Mouse (Mus musculus) embryonic facial prominence, embryonic 12.5 days (tissue): Measurements from ENCODE around the gene Nsun2. TPM values are rescaled to one million over a fixed set of nuclear protein-coding genes. Genes with fewer than 3 reads are reported as not detected.

Experiments
- ATAC-seq: fragments of 200-750 bp; cut with Nextera tagmentation; 2 replicates; pipeline ENCODE4 v1.8.0; 2017; ENCODE audit not compliant: insufficient number of reproducible peaks, insufficient read depth, low FRiP score, low TSS enrichment
- H3K27ac ChIP-seq: fragments of 300-500 bp; sonication (generic); 2 replicates; pipeline ENCODE4 v1.5.1; 2016; ENCODE audit warnings: mild to moderate bottlenecking
- H3K27me3 ChIP-seq: fragments of 300-500 bp; sonication (generic); 2 replicates; pipeline ENCODE4 v1.6.1; 2016; ENCODE audit warnings: mild to moderate bottlenecking, moderate library complexity
- H3K36me3 ChIP-seq: fragments of 300-500 bp; sonication (generic); 2 replicates; pipeline ENCODE4 v1.6.1; 2016; ENCODE audit warnings: mild to moderate bottlenecking
- H3K4me1 ChIP-seq: fragments of 300-500 bp; sonication (generic); 2 replicates; pipeline ENCODE4 v1.6.1; 2016
- H3K4me2 ChIP-seq: fragments of 300-500 bp; sonication (generic); replicated peaks from 2 replicates; pipeline ENCODE4 v1.6.1; 2016; ENCODE audit warnings: mild to moderate bottlenecking, moderate library complexity
- H3K4me3 ChIP-seq: fragments of 300-500 bp; sonication (generic); 2 replicates; pipeline ENCODE4 v1.5.1; 2016; ENCODE audit warnings: mild to moderate bottlenecking
- H3K9ac ChIP-seq: fragments of 300-500 bp; sonication (generic); 2 replicates; pipeline ENCODE4 v1.6.1; 2016; ENCODE audit warnings: mild to moderate bottlenecking, moderate library complexity
- H3K9me3 ChIP-seq: fragments of 300-500 bp; sonication (generic); 2 replicates; pipeline ENCODE4 v1.6.1; 2016; ENCODE audit warnings: mild to moderate bottlenecking, moderate library complexity
- WGBS: fragments of 180-500 bp; shearing (Covaris S2); methylation state at CpG from one replicate; pipeline ENCODE4 v1.1.7; 2016; 5-methylcytosine and 5-hydroxymethylcytosine counted together
- polyA plus RNA-seq: library from polyadenylated mRNA; unstranded; fragments of >200 nt; fragmentation: Nextera tagmentation; extraction: Ambion mirVana; gene quantifications from 2 replicates; pipeline ENCODE4 v1.2.1, GENCODE M21; 2016

The Nsun2 gene
- 124 TPM in 2 replicates for polyA plus RNA-seq

DNA sequence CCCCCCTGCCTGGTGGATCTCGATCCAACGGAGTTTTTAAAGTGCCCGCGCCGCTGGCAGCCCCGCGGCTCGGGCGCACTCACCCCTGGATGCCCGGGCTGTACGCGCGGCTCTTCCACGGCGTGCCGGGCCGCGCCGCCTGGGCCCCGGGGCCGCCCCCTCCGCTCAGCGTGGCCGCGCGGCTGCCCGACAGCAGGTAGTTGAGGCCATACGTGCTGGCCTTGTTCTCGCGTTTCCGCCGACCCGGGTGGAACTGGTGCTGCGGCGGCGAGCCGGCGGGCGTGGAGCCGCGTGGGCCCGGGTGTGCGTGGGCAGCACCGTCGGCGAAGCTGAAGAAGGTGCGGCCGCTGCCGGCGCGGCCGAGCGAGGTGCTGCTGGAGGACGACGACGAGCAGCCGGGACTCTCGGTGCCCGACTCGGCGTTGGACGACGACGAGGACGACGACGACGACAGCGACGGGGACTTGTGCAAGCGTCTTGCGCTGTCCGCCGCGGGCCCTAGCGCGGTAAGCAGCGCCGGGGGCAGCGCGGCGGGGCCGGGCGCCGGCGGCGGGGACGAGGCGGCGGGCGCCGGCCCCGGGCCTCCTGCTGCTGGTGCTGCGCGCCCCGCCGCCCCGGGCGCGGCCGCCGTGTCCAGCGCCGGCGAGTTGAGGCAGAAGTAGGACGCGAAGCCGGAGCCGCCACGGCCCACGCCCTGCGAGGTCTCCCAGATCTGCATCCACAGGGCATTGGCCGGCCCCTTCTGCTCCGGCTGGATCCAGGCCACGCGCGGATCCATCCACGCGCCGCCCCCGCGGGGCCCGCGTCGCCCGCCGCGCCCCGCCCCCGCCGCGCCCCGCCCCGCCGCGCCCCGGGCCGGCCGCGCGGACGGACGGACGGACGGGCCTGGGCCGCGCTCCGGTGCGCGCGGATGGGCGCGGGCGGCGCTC lies at the start of gene Nsun2:
Gene Nsun2 (plus strand): TSS at position 342 of the 929 bp plus-strand sequence.
- H3K9ac ChIP-seq = peak within 1 kb of the TSS; percentile 90
- WGBS = under 1% methylated on average over 107 of the region's 155 CpGs
- H3K4me2 ChIP-seq = peak within 1 kb of the TSS; percentile 94
- H3K9me3 ChIP-seq = no peaks in the 10 kb centered on the region
- H3K4me3 ChIP-seq = peak within 1 kb of the TSS; percentile 97
- H3K36me3 ChIP-seq = peaks cover 12% of the 10 kb centered on the region
- no peaks in the 10 kb centered on the region for H3K27me3 ChIP-seq
- no peak for ATAC-seq
- H3K27ac ChIP-seq = peak within 1 kb of the TSS; percentile 92
- H3K4me1 ChIP-seq = peaks cover 42% of the 10 kb centered on the region

DNA sequence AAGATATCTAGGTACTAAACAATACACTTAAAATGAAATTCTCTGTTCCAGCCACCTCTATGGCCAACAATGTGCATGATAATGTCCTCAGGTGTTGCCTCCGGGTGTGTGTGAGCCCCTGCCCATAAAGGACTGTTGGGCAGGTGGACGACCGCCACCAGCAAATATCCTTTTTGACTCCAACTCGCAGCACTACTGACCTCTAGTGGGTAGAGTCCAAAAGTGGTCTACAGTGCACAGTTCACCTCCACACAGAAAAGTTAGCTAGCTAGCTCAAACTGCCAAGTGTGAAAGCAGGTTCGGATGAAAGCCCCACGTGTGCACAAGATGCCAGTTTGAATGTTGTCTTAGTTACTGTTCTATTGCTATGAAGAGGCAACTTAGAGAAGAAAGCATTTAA lies 48.2 kb upstream of the Nsun2 start:
- peaks cover 19% of the 10 kb centered on the region; the same call in 1 of the 2 replicates for H3K4me1 ChIP-seq
- no peak overlapping the region for H3K4me2 ChIP-seq
- ATAC-seq = no peak
- H3K36me3 ChIP-seq = no peaks in the 10 kb centered on the region
- H3K27ac ChIP-seq = no peak overlapping the region
- H3K9me3 ChIP-seq = no peaks in the 10 kb centered on the region
- H3K27me3 ChIP-seq = peaks cover 80% of the 10 kb centered on the region
- no peak overlapping the region for H3K9ac ChIP-seq
- WGBS = 16% methylated on average over 6 of the region's 6 CpGs
- no peak overlapping the region for H3K4me3 ChIP-seq

DNA sequence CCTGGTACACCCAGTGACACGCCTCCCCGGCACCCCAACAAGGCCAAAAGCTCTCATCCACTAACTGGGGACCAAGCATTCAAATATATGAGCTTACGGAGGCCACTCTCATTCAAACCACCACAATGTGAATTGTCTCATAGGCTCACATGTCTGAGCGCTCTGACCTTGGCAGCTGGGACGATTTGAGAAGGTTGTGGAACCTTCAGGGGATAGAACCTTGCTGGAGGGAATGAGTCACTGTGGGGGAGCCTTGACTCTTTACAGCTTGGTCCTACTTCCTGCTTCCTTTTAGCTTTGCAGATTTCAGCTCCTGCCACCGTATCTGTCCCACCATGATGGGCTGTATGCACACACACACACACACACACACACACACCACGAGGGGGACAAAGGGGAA lies 47.7 kb upstream of the Nsun2 start:
- ATAC-seq = no peak
- H3K27ac ChIP-seq = no peak overlapping the region
- peaks cover 19% of the 10 kb centered on the region; the same call in 1 of the 2 replicates for H3K4me1 ChIP-seq
- H3K9me3 ChIP-seq = no peaks in the 10 kb centered on the region
- H3K4me2 ChIP-seq = no peak overlapping the region
- peaks cover 76% of the 10 kb centered on the region for H3K27me3 ChIP-seq
- no peak overlapping the region for H3K9ac ChIP-seq
- 73% methylated on average over 7 of the region's 7 CpGs for WGBS
- H3K4me3 ChIP-seq = no peak overlapping the region
- no peaks in the 10 kb centered on the region for H3K36me3 ChIP-seq

DNA sequence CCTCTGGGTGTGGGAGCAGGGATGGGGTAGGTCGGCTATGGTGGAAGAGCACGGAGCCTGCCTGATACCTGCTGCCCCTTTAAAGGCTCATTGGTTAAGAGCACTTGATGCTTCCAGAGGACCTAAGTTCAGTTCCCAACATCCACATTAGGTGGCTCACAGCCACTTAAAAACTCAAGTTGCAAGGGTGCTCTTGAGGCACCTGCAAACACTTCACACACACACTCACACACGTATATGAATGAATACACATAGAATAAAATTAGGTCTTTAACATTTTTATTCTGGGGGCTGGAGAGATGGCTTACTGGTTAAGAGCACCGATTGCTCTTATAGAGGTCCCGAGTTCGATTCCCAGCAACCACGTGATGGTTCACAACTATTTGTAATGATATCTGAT lies 46.4 kb upstream of the Nsun2 start:
- ATAC-seq = no peak
- Histone ChIP-seq H3K9ac (no peak overlapping the region), H3K4me3 (no peak overlapping the region), H3K9me3 (no peaks in the 10 kb centered on the region), H3K27ac (no peak overlapping the region), H3K4me1 (peaks cover 17% of the 10 kb centered on the region), H3K4me2 (no peak overlapping the region), H3K36me3 (no peaks in the 10 kb centered on the region), H3K27me3 (peaks cover 64% of the 10 kb centered on the region)
- WGBS = 82% methylated on average over 7 of the region's 7 CpGs

DNA sequence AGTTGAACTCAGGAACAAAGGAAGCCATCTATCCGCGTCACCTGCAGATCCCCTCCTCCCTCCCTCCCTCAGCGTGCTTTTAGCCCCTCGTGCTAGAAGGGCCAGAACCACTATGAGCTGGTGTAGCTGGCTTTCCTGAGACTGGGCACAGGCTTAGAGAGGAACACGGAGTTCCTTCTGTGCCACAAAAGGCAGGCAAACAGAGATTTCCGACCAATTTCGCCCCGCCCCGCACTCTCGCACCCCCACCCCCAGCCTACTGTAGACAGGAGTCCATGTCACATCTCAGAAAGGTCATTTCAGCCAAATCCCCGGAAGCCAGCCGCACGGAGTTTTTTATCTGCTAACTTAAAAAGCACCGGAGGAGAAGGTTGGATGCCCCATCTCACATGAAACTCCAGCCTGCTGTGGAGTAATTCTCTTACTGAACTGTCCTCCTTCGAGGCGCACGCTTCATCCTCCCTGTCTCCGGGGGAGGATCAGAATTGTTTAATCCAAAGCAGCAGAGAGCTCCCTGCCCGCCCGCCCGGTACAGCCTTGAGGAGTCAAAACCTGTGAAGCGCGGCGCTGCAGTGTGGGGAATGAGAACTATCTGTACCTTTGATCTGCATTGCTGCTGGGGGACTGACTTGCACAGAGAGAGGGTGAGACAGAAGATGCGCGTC lies 45.8 kb upstream of the Nsun2 start:
- Histone ChIP-seq H3K4me1 (peaks cover 18% of the 10 kb centered on the region), H3K27me3 (peaks cover 60% of the 10 kb centered on the region), H3K36me3 (no peaks in the 10 kb centered on the region), H3K4me3 (peak overlapping the region; percentile 27), H3K4me2 (peak overlapping the region; percentile 50), H3K9me3 (no peaks in the 10 kb centered on the region), H3K27ac (no peak overlapping the region), H3K9ac (peak overlapping the region; percentile 37)
- ATAC-seq = no peak
- WGBS = 2% methylated on average over 26 of the region's 26 CpGs

DNA sequence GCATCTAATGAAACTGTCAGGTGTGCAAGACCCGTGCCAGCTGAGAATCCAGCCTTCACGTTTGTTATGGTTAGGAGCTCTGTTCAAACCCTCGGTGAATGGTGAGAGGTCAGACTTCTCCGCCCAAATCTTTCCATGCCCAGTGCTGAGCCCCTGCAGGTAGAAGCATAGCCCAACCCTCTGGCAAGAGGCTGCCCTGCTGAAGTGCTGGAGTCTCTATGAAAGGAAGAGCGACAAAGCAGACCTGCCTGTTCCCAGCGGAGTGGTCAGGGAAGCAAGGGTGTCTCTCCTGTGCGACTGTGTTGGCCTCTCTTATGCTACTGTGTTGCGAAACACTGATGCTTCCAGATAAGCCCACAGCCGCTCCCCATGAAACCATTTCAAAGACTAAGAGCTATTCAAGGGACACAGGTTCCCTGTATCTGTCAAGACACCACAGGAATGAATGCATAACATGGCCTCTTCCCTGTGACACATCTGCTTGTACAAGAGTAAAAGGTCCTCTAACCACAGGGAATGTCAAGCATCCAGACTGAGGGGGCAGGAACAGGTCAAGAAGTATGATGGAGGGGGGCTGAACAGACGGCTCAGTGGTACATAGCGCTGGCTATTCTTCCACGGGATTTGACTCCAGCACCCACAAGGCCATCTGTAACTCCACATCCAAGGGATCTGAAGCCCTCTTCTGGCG lies 44.8 kb upstream of the Nsun2 start:
- Histone ChIP-seq H3K4me3 (no peak overlapping the region), H3K9ac (no peak overlapping the region), H3K4me1 (peaks cover 18% of the 10 kb centered on the region), H3K36me3 (no peaks in the 10 kb centered on the region), H3K27me3 (peaks cover 51% of the 10 kb centered on the region), H3K9me3 (no peaks in the 10 kb centered on the region), H3K27ac (no peak overlapping the region), H3K4me2 (no peak overlapping the region)
- ATAC-seq = no peak
- 33% methylated on average over 13 of the region's 13 CpGs for WGBS

DNA sequence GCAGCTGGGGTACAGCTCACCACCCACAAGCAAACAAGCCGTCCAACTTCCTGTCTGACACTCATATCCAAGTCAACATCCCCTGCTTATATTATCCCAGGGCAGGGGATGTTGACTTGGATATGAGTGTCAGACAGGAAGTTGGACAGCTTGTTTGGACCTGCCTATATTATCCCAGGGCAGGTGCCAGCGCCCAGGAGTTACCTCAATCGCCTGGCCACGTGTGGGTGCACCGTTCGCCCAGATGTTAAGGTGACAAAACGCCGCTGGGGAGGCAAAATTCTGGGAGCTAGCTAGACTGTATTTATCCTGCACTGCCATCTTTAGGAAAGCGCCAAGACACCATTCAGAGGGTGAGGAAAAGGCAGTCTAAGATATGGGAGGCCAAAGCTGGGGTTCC lies 43.8 kb upstream of the Nsun2 start:
- Histone ChIP-seq H3K36me3 (no peaks in the 10 kb centered on the region), H3K27me3 (peaks cover 44% of the 10 kb centered on the region), H3K4me2 (no peak overlapping the region), H3K27ac (no peak overlapping the region), H3K9me3 (no peaks in the 10 kb centered on the region), H3K4me3 (no peak overlapping the region), H3K4me1 (peaks cover 18% of the 10 kb centered on the region), H3K9ac (no peak overlapping the region)
- ATAC-seq = no peak
- 86% methylated on average over 9 of the region's 9 CpGs for WGBS

DNA sequence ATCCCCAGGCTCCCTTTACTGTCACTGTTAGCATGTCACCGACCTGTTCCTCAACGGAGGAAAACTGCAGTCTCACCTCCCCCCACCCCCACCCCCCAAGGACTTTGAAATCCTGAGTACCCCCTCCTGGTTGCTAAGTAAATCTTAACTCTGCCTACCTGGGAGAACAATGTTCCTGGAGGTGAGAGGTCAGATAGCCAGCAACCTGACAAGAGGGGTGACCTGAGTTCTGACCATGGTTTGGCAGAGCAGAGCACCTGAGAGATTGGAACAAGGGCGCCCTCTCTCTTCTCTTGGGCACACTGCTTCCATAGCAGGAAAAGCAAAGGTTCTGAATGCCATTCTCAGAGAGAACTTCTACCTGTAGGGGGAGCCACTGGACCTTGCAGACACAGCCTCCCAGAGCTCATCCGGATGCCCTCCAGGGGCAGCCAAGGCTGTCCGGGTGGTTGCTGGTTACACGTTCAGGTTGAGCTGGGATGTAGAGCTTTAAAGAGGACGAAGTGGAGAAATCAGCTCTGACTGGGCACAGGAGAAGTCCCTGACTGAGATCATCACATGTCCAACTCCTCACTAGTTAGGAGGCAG lies 40.6 kb upstream of the Nsun2 start:
- H3K9ac ChIP-seq = no peak overlapping the region
- WGBS = 26% methylated on average over 7 of the region's 7 CpGs
- ATAC-seq = no peak

DNA sequence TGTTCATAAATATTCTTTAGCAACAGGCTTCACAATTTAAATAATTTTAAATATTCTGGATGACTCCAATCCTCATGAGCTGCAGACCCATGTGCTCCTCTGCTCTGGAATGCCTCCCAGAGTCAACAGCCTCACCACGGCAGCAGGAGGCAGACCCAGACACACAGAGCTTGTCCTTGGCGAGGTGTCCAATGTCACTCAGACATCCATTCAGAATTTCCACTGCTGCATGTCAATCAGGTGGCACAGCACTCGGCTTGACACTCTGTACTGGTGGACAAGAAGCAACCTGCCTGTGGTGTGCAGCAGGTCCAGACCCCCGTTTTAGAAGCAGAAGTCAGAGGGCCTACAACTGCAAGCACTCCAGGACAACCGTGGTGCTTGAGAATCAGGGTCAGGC lies 35.3 kb upstream of the Nsun2 start:
- Histone ChIP-seq H3K4me2 (no peak overlapping the region), H3K9me3 (no peaks in the 10 kb centered on the region), H3K27me3 (no peaks in the 10 kb centered on the region), H3K4me1 (no peaks in the 10 kb centered on the region), H3K36me3 (peaks cover 61% of the 10 kb centered on the region), H3K27ac (no peak overlapping the region), H3K4me3 (no peak overlapping the region), H3K9ac (no peak overlapping the region)
- ATAC-seq = no peak
- 82% methylated on average over 5 of the region's 5 CpGs for WGBS

More for the DNA sequence above, 40.6 kb upstream of the Nsun2 start:
- Histone ChIP-seq H3K27me3 (peaks cover 21% of the 10 kb centered on the region), H3K4me1 (peaks cover 17% of the 10 kb centered on the region), H3K36me3 (peaks cover 11% of the 10 kb centered on the region), H3K4me2 (no peak overlapping the region), H3K4me3 (no peak overlapping the region), H3K9me3 (no peaks in the 10 kb centered on the region), H3K27ac (no peak overlapping the region)

DNA sequence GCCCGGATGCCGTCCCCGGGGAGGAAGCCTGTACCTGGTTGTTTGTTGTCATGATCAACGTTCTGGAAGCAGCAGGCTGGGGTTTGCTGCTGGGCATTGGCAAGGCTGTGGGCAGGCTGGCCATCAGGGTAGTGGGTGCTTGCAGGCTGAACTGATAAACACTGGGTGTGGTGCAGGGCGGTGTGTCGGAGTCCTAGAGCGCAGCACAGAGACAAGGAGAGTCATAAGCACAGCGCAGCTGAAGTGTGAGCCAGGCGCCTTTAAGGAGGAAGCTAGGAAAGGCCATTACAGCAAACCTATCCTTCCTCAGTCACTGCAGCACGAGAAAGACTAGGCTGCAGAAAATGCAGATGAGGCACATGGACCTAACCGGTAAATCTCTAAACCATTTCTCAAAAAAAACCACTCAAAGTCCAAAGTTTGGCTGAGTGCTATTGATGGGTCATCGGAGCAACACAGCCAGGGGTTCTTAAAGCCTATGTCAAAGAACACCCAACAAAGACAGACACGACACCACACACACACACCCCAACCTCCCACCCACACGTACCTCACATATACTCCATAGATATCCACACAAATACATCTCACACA lies 31.3 kb upstream of the Nsun2 start:
- Histone ChIP-seq H3K27me3 (no peaks in the 10 kb centered on the region), H3K27ac (no peak overlapping the region), H3K4me3 (no peak overlapping the region), H3K4me2 (no peak overlapping the region), H3K9me3 (no peaks in the 10 kb centered on the region), H3K9ac (no peak overlapping the region), H3K4me1 (no peaks in the 10 kb centered on the region), H3K36me3 (peaks cover 97% of the 10 kb centered on the region)
- 91% methylated on average over 14 of the region's 14 CpGs for WGBS
- ATAC-seq = no peak

DNA sequence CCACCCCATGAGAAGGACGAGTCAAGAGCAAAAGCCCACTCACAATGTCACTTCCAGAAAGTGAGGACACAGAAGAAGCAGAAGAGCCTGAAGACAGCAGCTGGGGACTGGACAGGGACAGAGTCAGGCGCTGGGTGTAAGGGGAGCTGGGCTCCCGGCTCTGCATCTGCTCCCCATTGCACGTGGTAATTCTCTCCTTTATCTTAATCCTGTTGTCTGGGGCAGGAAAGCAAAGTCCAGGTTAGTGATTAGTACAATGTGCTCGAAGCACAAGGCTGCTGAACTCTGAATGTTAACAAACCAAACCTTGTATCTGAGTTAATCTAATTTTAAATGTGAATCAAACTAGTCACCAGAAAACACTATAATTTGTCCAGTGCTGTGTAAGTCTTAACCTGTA lies 30.7 kb upstream of the Nsun2 start:
- ATAC-seq = no peak
- no peaks in the 10 kb centered on the region for H3K9me3 ChIP-seq
- H3K9ac ChIP-seq = no peak overlapping the region
- H3K4me3 ChIP-seq = no peak overlapping the region
- no peak overlapping the region for H3K4me2 ChIP-seq
- H3K27ac ChIP-seq = no peak overlapping the region
- H3K27me3 ChIP-seq = no peaks in the 10 kb centered on the region
- WGBS = 83% methylated on average over 5 of the region's 5 CpGs
- H3K4me1 ChIP-seq = no peaks in the 10 kb centered on the region
- H3K36me3 ChIP-seq = peaks cover 96% of the 10 kb centered on the region
